Mouse (Mus musculus) yolk sac, embryonic 10.5 days (tissue): ENCODE results near the gene Cyp2d10.
A peak's percentile ranks its signal among the peaks of the same experiment; 100 is the strongest.
"Not testable (repeated sequence)": the region's sequence is repeated elsewhere in the genome, so short reads cannot be mapped to it uniquely, and the experiment has no call there.

ENCODE experiments used
- DNase-seq: peaks from one replicate; pipeline ENCODE4 v3.0.0-alpha.2; 2017; ENCODE audit warnings: low spot score

Gene Cyp2d10

DNA sequence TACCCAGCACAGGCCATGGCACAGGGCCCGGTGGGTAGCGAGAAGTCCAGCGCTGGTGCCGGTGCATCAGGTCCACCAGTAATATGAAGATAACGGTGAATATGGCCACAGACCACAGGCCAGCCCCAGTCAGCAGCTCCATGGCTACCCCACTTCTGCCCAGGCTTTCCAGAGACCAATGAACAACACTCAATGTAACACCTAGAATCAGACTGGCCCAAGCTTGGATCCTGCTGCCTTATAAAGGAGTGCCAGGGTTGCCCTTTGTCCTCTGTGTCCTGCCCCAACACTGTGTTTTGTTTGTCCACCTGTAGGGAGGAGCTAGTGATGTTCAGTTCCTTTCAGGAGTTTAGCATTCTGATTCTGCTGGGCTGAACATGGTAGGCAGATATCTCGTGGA lies at the start of gene Cyp2d10:
Cyp2d10 (minus strand) TSS at position 215 of the 400 bp plus-strand sequence.
- DNase-seq: no peak

GRCm38 (mm10) chr15:82456086-82456790 lies 49.2 kb upstream of the Cyp2d10 start:
- DNase-seq: not testable (repeated sequence)

- DNase-seq: not testable (repeated sequence)
Measured at GRCm38 (mm10) chr15:82453501-82453900, 46.5 kb upstream of the Cyp2d10 start.

DNA sequence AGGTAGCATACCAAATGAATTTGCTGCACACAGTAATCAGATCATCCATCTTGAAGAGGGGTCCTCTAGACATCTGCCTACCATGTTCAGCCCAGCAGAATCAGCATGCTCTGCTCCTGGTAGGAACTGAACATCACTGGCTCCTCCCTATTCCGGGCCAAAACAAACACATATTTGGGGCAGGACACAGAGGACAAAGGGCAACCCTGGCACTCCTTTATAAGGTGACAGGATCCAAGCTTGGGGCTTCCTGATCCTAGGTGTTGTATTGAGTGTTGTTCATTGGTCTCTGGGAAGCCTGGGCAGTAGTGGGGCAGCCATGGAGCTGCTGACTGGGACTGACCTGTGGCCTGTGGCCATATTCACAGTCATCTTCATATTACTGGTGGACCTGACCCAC lies 45.1 kb upstream of the Cyp2d10 start:
- not testable (repeated sequence) for DNase-seq

DNA sequence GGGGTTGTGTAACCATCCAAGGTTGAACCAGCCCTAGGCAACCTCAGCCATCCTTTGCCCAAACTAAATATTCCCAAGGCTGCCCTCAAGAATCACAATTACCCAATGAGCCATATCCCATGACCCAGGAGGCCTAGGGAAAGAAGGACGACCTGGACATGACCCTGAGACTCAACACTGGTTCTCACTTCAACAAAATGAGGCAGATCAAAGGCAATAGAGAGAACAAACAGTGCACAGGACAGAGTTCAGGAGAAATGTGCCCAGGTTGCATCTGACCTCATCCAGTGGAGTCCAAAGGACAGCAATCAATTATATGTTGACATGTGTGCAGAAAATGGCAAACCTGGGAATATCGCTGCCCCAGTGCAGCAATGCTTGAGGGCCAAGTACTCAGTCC lies 43.0 kb upstream of the Cyp2d10 start:
- DNase-seq: not testable (repeated sequence)

DNA sequence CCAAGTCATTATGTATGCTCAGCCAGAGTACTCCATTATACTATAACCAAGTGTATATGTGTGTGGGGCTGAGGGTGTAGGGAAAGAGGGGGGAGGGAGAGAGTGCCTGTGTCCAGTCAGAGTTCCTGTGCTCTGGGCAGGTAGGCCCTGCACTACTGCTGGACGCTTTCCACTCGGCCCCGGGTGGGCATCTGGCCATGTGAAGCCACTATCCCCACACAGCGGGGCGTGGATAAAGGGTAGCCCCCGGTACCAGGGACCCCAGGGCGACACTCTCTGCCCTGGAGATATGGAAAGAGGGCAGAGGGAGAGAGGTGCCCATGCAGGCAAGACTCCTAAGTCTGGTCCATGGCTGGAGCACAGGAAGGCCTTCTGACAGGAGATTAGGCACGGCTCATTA lies 38.2 kb upstream of the Cyp2d10 start:
- DNase-seq: no peak

DNA sequence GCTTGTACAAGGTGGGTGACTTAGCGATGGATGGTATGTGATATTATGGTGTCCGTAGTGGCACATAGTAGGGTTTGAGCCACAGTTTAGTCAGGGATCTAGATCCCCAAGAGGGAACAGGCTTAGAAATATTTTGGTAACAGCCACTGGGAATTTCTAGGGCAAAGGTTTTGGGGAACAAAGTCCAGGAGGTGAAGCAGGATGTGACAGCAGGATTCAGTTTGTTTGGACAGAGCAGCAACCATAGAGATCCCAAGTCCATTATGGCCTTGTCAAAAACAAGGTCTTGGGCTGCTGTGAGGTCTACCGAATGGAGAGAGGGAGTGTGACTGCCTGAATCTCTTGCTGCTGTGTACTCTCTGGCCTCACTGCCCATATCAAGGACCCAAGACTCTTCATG lies 36.7 kb upstream of the Cyp2d10 start:
- no peak for DNase-seq

GRCm38 (mm10) chr15:82437975-82438617 lies 31.1 kb upstream of the Cyp2d10 start:
- DNase-seq: no peak

DNA sequence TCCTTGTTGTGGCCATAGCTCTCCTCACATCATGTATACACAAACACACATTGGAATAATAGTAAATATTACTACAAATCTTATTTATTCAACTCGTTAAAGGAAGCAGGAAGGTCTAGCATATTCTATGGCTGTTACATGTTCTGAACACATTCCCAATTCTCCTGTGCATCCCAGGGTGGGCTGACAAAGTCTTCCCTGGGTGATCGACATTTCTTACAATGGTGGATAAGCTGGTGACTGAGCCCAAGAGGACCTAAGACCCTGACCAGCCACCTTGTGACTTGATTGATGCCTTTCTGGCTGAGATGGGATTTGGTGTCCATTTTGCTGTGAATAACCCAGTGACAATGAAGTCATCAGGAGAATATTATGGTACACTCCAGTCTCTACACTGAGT lies 28.6 kb upstream of the Cyp2d10 start:
- DNase-seq: no peak

- DNase-seq: no peak
Measured at GRCm38 (mm10) chr15:82435011-82435410, 28.0 kb upstream of the Cyp2d10 start.

DNA sequence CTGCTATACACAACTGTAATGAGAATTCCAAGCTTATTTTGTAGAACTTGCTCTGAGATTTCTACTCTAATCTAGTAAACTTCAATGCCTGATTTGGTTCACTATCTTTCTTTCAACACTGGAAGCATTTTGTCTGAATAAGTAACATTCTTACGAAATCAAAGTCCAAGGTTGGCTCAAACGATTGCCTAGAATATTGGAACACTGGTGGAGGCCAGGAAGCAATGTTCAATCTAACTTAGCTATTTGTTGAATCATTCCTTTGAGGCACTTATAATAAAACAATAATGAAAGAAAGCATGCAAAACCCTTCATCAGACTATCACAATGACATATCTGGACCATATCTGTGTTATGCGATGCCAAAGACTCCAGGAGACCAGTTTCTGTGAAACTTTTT lies 27.5 kb upstream of the Cyp2d10 start:
- no peak for DNase-seq

- no peak for DNase-seq
Measured at GRCm38 (mm10) chr15:82433621-82434020, 26.6 kb upstream of the Cyp2d10 start.

DNA sequence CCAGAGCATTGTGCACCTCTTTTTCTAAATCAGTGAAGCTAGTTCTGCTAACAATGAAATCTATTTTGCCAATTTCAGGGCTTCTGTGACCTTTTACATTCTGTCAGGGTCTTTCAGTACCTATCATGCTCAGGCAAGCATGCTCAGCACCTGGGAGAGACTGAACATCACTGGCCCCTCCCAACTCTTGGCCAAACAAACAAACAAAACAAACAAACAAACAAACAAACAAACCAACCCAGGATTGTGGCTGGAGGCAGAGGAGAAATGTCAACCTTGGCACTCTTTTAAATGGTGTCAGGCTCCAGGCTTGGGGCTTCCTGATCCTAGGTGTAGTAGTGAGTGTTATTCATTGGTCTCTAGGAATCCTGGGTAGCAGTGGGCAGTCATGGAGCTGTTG lies 26.1 kb upstream of the Cyp2d10 start, which contains the start of gene Cyp2d9:
Cyp2d9 (plus strand) TSS at position 301 of the 400 bp plus-strand sequence.
- no peak for DNase-seq

DNA sequence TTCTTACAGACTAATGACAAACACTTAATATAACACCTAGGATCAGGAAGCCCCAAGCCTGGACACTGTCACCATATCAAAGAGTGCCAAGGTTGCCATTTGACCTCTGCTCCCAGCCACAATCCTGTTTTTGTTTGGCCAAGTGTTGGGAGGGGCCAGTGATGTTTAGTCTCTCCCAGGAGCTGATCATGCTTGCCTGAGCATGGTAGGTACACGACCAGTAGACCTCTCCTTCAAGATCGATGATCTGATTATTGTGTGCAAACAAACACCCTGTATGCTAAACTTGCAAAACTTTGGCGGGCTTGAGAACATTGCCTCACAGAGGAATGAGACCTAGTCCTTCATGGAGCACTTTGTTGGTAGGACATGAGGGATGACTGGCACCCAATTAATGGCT lies 16.5 kb upstream of the Cyp2d10 start:
- no peak for DNase-seq

DNA sequence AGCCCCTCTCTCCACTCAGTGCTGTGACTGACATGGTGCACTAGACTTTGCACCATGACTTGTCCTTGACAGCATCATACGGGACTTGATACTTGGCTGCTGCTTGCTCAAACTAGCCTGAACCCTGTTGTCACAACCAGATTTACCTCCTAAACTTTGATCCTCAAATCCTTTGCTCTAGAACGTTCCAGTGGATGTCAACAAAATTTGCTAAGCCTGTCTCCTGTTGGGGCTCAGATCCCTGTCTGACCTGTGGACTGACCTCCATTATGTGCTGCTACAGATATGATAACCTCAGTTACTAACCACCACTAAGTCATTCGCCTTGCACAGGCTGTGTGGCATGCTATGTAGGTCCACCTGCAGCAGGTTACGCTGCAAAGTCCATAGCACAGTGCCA lies 15.9 kb upstream of the Cyp2d10 start:
- DNase-seq: no peak

GRCm38 (mm10) chr15:82418616-82419015 lies 11.6 kb upstream of the Cyp2d10 start:
- DNase-seq: no peak

DNA sequence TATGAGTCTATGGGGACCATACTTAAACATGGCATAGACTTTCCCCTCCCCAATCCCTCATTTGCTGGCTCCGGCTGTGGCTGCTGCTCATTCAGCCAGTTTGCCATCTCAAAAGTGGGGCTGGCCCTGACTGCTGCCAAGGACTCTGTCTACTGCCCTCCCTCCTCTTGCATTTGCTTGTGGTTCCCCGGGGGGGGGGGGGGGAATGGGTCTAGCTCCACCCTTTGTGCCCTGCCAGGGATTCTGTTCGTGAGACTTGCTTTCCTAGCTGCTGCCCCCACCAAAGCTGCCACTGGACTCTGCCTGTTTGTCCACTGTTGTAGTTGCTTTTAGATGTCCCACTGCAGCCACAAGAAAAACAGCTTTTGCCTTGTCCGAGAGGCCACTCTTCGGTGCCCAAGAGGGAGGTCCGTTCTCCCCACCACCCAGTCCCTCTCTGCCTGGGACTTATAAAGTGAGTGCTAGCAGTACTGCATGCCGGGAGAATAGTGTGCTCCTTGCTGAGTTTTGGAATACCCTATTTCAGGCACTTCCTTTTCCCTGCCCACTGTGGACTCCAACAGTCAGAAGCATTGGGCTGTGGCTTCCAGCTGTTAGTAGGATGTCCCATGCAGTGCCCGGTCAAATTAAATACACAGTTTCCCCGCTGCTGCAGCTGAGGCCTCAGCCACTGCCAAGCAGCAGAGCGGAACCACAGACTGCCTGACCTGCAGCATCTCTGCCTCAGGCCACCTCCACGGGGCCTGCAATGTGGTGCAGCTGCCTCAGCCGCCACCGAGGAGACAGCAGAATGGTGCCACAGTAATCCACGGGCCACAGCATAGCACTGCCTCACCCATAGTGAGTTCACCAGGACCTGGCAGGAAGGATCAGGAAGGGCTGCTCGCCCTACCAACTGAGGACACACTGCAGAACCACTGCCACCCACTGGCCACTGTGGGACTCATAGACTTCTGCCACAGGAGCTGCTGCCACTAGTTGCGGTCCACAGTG lies 10.1 kb upstream of the Cyp2d10 start:
- peak; percentile 53 for DNase-seq

GRCm38 (mm10) chr15:82407536-82407935 lies 541 bp upstream of the Cyp2d10 start:
- DNase-seq: no peak

DNA sequence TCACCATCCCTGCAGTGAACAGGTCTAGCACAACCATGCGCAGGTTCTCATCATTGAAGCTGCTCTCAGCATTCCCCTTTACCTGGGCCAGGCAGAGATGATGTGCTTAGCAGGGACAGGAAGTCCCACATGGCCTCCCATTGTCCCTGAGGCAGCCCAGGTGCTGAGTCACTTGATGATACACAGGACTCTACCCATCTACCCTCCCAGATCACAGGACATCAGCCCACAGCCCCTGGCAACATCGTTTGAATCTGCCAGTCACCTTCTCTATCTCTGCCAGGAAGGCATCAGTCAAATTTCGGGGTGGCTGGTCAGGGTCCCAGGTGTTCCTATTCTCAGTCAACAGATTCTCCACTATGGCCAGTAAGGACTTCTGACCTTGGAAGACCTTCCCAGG lies 2.8 kb downstream of the Cyp2d10 start:
- no peak for DNase-seq

- no peak for DNase-seq
Measured at GRCm38 (mm10) chr15:82403606-82404005, 3.4 kb downstream of the Cyp2d10 start.

DNA sequence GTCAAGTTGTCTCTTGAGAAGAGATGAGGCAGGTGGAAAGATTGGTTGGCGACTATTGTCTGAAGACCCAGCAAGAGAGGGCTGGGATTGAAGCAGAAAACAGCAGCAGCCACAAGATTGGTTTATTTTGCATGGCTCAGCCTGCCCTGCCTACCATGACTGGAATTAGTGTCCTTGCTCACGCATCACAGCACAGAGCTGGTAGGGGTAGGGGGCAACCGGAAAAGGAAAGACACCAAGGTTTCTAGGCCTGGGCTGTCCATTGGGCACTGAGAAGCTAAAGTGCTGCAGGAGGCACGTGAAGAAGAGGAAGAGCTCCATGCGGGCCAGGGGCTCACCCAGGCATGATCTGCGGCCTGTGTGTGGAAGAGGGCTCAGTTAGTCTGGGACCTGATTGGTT lies 4.3 kb downstream of the Cyp2d10 start:
- no peak for DNase-seq

- DNase-seq: no peak
Measured at GRCm38 (mm10) chr15:82402106-82402505, 4.9 kb downstream of the Cyp2d10 start.
